Mouse (Mus musculus) forebrain, embryonic 11.5 days (tissue): ENCODE results near the gene Cpne1. TPM values are rescaled to one million over a fixed set of nuclear protein-coding genes. Genes with fewer than 3 reads are reported as not detected.
A peak's percentile ranks its signal among the peaks of the same experiment; 100 is the strongest.
"Not testable (repeated sequence)": the region's sequence is repeated elsewhere in the genome, so short reads cannot be mapped to it uniquely, and the experiment has no call there.

Experiments used
- ATAC-seq: fragments of 200-750 bp; cut with Nextera tagmentation; replicated peaks from 2 replicates; pipeline ENCODE4 v1.8.0; 2017; ENCODE audit warnings: moderate TSS enrichment; ENCODE audit not compliant: low FRiP score
- DNase-seq: peaks from one replicate; pipeline ENCODE4 v3.0.0-alpha.2; 2017; ENCODE audit warnings: low spot score
- H3K27ac ChIP-seq: fragments of 300-500 bp; sonication (generic); 2 replicates; pipeline ENCODE4 v1.5.1; 2014; ENCODE audit warnings: low read depth, low read length
- H3K27me3 ChIP-seq: fragments of 300-500 bp; sonication (generic); 2 replicates; pipeline ENCODE4 v1.6.1; 2014; ENCODE audit warnings: mild to moderate bottlenecking, low read length, mixed read lengths; ENCODE audit not compliant: control insufficient read depth, insufficient read depth
- H3K36me3 ChIP-seq: fragments of 300-500 bp; sonication (generic); 2 replicates; pipeline ENCODE4 v1.6.1; 2014; ENCODE audit warnings: mild to moderate bottlenecking, low read length, moderate library complexity, mixed read lengths; ENCODE audit not compliant: control insufficient read depth, insufficient read depth
- H3K4me1 ChIP-seq: fragments of 300-500 bp; sonication (generic); replicated peaks from 2 replicates; pipeline ENCODE4 v1.6.1; 2014; ENCODE audit warnings: low read length, mixed read lengths; ENCODE audit not compliant: control insufficient read depth, insufficient read depth
- H3K4me2 ChIP-seq: fragments of 300-500 bp; sonication (generic); 2 replicates; pipeline ENCODE4 v1.6.1; 2014; ENCODE audit warnings: low read depth, mild to moderate bottlenecking, low read length, moderate library complexity, mixed read lengths; ENCODE audit not compliant: severe bottlenecking
- H3K4me3 ChIP-seq: fragments of 300-500 bp; sonication (generic); 2 replicates; pipeline ENCODE4 v1.5.1; 2014; ENCODE audit warnings: low read depth, low read length
- H3K9ac ChIP-seq: fragments of 300-500 bp; sonication (generic); 2 replicates; pipeline ENCODE4 v1.6.1; 2014; ENCODE audit warnings: low read length
- H3K9me3 ChIP-seq: fragments of 300-500 bp; sonication (generic); 2 replicates; pipeline ENCODE4 v1.6.1; 2016; ENCODE audit warnings: low read length, mixed read lengths; ENCODE audit not compliant: control insufficient read depth
- WGBS: fragments of 180-500 bp; shearing (Covaris S2); extraction: QIAGEN DNeasy Blood & Tissue Kit; methylation state at CpG from one replicate; pipeline ENCODE4 v1.1.7; 2014; 5-methylcytosine and 5-hydroxymethylcytosine counted together
- polyA plus RNA-seq: library from polyadenylated mRNA; unstranded; fragments of >200 nt; fragmentation: Nextera tagmentation; extraction: Ambion mirVana; gene quantifications from 2 replicates; pipeline ENCODE4 v1.2.1, GENCODE M21; 2014

The Cpne1 gene
- polyA plus RNA-seq, 1 experiment from 2014 or later: 58.8 TPM

DNA sequence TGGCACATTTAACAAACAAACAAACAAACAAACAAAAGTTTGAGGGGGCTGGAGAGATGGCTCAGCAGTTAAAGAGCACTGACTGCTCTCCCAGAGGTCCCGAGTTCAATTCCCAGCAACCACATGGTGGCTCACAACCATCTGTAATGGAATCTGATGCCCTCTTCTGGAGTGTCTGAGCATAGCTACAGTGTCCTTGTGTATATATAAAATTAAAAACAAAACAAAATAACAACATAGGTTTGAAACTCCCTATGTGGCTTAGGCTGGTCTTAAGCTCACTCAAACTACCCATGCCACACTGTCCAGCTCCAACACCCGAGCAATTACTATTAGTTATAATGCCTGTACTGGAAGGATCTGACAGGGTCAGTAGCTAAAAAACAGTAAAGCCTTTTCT lies 31.1 kb upstream of the Cpne1 start:
- H3K4me2 ChIP-seq: peak overlapping the region; percentile 78; the same call in 1 of the 2 replicates
- H3K4me3 ChIP-seq: peak overlapping the region; percentile 77; the same call in 1 of the 2 replicates
- H3K9me3 ChIP-seq: no peaks in the 10 kb centered on the region
- ATAC-seq (no peak), DNase-seq (no peak)
- H3K9ac ChIP-seq: no peak overlapping the region
- H3K4me1 ChIP-seq: peaks cover 3% of the 10 kb centered on the region; the same call in 1 of the 2 replicates
- no peaks in the 10 kb centered on the region for H3K27me3 ChIP-seq
- WGBS: 80% methylated on average over 2 of the region's 2 CpGs
- peaks cover 5% of the 10 kb centered on the region; the same call in 1 of the 2 replicates for H3K36me3 ChIP-seq
- H3K27ac ChIP-seq: no peak overlapping the region

DNA sequence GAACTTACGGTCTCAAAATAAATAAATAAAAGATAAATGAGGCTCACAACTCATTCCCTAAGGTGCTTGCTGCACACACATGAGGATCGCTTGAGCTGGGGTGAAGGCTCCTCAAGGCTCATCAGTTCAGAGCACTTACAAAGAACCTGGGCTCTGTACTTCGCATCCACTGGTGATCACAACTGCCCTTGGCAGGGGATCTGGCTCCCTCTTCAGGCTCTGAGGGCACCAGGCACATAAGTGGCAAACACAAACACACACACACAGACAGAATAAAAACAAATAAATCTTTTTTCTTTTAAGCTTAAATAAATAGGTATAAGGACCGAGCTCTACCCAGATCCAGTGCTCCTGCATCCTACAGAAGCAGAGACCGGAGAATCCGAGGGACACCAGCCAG lies 23.9 kb upstream of the Cpne1 start:
- Histone ChIP-seq H3K4me1 (no peaks in the 10 kb centered on the region), H3K9ac (no peak overlapping the region), H3K9me3 (no peaks in the 10 kb centered on the region), H3K36me3 (no peaks in the 10 kb centered on the region), H3K27me3 (no peaks in the 10 kb centered on the region), H3K27ac (no peak overlapping the region), H3K4me2 (no peak overlapping the region), H3K4me3 (no peak overlapping the region)
- no peak for DNase-seq
- no peak for ATAC-seq
- WGBS: 91% methylated on average over 6 of the region's 6 CpGs

DNA sequence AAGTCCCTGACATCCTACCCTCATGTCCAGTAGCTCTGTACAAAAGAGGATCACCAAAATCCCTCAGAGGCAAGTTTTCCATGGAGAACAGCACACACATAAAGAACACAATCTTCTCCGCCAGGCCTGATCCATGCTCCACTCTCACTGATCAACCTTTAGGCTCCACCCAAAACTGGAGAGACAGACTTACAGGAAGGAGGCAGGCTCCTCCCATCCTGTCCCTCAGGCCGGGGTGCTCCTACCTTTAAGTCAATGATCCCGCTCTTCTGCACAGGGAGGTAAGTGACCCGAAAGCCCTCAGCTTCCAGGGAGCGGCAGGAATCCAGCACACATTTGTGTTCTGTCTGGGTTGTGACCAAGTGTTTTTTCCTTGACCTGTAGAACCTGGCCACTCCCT lies 22.4 kb upstream of the Cpne1 start:
- 85% methylated on average over 5 of the region's 5 CpGs for WGBS
- H3K27ac ChIP-seq: no peak overlapping the region

DNA sequence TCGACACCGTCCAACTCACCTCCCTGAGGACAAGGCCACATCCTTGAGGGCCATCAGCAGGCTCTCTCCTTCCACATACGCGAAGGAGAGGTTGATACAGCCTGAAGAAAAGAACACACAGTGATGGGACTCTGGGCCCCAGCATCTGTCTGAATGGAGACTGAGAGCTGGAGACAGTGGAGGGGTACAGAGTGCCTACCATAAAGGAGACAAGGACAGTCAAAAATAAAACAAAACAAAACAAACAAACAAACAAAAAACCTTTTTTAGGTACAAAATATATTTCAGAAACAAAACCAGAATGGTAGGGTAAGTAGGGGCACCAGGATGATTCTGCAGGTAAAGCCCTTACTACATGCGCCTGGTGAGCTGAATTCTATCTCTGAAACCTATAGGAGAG lies 15.2 kb upstream of the Cpne1 start, which contains the start of gene Gm28036:
Gene Gm28036 (minus strand): TSS at position 101 of the 400 bp plus-strand sequence.
- Histone ChIP-seq H3K27ac (no peak within 1 kb of the TSS), H3K9ac (no peak within 1 kb of the TSS), H3K4me1 (no peaks in the 10 kb centered on the region), H3K4me2 (no peak within 1 kb of the TSS), H3K27me3 (no peaks in the 10 kb centered on the region), H3K4me3 (no peak within 1 kb of the TSS), H3K36me3 (no peaks in the 10 kb centered on the region; the same call in 1 of the 2 replicates), H3K9me3 (no peaks in the 10 kb centered on the region)
- 95% methylated on average over 5 of the region's 5 CpGs for WGBS
- ATAC-seq (no peak), DNase-seq (no peak)

More for the DNA sequence above, 22.4 kb upstream of the Cpne1 start:
- no peaks in the 10 kb centered on the region for H3K36me3 ChIP-seq
- no peaks in the 10 kb centered on the region for H3K9me3 ChIP-seq
- no peak overlapping the region for H3K9ac ChIP-seq
- H3K4me2 ChIP-seq: no peak overlapping the region
- H3K27me3 ChIP-seq: no peaks in the 10 kb centered on the region
- no peak for ATAC-seq
- H3K4me3 ChIP-seq: no peak overlapping the region
- H3K4me1 ChIP-seq: no peaks in the 10 kb centered on the region
- no peak for DNase-seq

DNA sequence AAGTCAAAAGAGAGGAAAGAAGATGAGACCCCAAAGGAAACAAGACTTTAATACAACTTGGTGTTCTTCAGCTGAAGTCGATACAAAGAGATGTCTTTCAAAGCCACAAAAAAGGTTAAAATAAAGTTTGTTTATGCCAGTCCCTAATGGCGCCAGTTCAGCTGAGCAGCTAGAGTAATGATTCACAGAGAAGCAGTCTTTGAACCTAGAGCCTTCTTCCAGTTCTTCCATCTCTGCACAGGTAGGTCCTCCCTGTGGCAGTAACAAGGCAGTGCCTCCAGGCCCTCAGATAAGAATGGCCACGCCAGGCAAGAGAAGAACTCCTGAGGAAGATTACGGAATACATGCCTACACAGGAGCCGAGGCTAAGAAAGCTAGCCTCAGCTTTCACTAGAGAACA lies 12.0 kb upstream of the Cpne1 start:
- DNase-seq (no peak), ATAC-seq (no peak)
- Histone ChIP-seq H3K9me3 (no peaks in the 10 kb centered on the region), H3K9ac (no peak overlapping the region), H3K4me2 (no peak overlapping the region), H3K4me1 (no peaks in the 10 kb centered on the region), H3K27me3 (no peaks in the 10 kb centered on the region), H3K4me3 (no peak overlapping the region), H3K36me3 (no peaks in the 10 kb centered on the region; the same call in 1 of the 2 replicates), H3K27ac (no peak overlapping the region)
- WGBS: 89% methylated on average over 5 of the region's 5 CpGs

DNA sequence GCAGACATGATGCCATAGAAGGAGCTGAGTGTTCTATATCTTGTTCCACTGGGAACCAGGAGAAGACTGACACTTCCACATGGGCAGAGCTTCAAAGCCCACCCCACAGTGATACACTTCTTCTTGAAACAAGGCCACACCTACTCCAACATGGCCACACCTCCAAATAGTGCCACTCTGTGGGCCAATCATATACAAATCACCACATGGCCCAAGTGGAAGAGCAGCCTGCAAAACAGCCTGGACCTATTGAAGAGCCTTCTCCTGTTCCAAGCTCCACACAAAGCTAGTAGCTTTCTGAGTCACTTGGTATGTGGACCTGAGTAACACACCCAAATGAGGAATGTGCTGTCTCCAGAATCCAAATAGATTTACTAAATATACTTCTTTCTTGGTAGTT lies 7.8 kb upstream of the Cpne1 start:
- no peak overlapping the region for H3K4me2 ChIP-seq
- no peak overlapping the region for H3K9ac ChIP-seq
- H3K36me3 ChIP-seq: no peaks in the 10 kb centered on the region; the same call in 1 of the 2 replicates
- no peak for ATAC-seq
- DNase-seq: no peak
- no peaks in the 10 kb centered on the region for H3K27me3 ChIP-seq
- no peaks in the 10 kb centered on the region for H3K9me3 ChIP-seq
- H3K4me3 ChIP-seq: no peak overlapping the region
- no peaks in the 10 kb centered on the region for H3K4me1 ChIP-seq
- no peak overlapping the region for H3K27ac ChIP-seq

DNA sequence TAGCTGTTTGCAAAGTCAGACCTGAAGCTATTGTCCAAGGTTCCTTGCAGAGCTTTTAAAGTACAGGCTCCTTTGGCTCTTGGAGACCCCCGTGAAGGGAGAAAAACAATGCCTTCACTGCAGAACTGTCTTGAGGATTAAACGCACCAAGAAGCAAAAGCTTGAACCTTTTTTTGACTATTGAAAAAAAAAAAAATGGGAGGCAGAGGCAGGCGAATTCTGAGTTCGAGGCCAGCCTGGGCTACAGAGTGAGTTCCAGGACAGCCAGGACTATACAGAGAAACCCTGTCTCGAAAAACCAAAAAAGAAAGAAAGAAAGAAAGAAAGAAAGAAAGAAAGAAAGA lies 287 bp upstream of the Cpne1 start:
- H3K36me3 ChIP-seq, DNase-seq, H3K4me1 ChIP-seq, H3K27me3 ChIP-seq, H3K9me3 ChIP-seq, H3K27ac ChIP-seq, ATAC-seq: not testable (repeated sequence)
- Histone ChIP-seq H3K4me3 (peak overlapping the region; percentile 85), H3K4me2 (peak overlapping the region; percentile 39), H3K9ac (peak overlapping the region; percentile 98; the same call in 1 of the 2 replicates)
- WGBS: 32% methylated on average over 5 of the region's 5 CpGs

DNA sequence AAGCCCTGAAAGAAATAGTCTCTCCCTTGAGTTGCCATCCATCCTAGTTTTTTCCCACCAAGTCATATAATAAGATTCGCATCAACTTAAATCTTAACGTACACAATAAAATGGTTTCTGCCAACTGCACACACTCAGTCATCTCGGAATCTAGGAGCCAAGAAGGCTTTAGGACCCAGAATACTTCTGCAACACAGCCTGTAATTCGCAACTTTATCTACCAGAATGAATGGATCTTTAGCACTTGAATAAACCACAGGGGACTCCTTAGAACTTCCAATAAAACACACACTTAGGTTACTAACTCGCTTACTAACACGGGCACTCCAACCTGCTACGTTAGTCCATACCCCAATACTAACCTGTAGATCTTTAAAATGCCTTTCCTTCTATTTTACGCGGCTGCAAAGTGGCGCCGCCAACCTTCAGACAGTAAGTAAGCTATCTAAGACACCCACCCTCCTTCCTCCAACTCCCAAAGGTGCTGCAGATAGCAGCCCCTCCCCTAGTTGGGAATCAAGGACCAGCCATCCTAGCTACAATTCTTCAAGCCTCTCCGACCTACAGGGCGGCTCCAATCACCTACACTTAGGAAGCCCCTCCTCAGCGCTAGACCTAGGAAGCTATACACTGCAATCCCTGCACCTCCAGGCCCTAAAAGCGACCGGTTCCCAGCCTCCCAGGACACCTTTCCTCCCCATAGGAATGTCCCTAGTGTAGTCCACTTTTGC lies 973 bp downstream of the Cpne1 start:
- Histone ChIP-seq H3K27me3 (no peaks in the 10 kb centered on the region), H3K4me1 (peaks cover 5% of the 10 kb centered on the region; the same call in 1 of the 2 replicates), H3K9me3 (no peaks in the 10 kb centered on the region), H3K4me2 (peak overlapping the region; percentile 87), H3K36me3 (no peaks in the 10 kb centered on the region), H3K9ac (peak overlapping the region; percentile 98), H3K27ac (peak overlapping the region; percentile 80), H3K4me3 (peak overlapping the region; percentile 85)
- 2% methylated on average over 16 of the region's 16 CpGs for WGBS
- DNase-seq (peak; percentile 66), ATAC-seq (peak; percentile 71)

DNA sequence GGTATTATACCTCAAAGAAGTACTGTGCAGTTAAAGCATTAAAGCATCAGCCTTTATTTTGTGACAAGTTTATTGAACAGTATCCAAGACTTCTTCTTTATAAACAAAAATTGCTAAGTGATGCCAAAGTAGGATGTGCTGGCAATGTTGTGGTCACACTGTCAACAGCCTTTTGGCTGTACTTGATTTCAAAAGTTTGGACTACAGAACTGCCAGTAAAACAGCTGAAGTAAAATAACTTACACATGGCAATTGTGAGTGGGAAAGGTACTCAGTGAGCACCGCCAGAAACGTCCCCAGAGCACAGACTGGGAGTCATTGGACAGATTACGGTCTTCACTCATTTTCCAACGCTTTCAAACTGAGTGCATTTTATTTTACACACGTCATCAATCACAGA lies 19.8 kb downstream of the Cpne1 start:
- peaks cover 12% of the 10 kb centered on the region; the same call in 1 of the 2 replicates for H3K4me1 ChIP-seq
- no peak for ATAC-seq
- H3K9ac ChIP-seq: no peak overlapping the region
- no peaks in the 10 kb centered on the region for H3K9me3 ChIP-seq
- no peak for DNase-seq
- H3K27ac ChIP-seq: no peak overlapping the region
- H3K36me3 ChIP-seq: peaks cover 5% of the 10 kb centered on the region; the same call in 1 of the 2 replicates
- H3K4me2 ChIP-seq: no peak overlapping the region
- no peak overlapping the region for H3K4me3 ChIP-seq
- H3K27me3 ChIP-seq: no peaks in the 10 kb centered on the region
- 92% methylated on average over 5 of the region's 5 CpGs for WGBS
